Mouse (Mus musculus) kidney, embryonic 16.5 days (tissue): ENCODE measurements around the gene Lgr4. TPM values are rescaled to one million over a fixed set of nuclear protein-coding genes. Genes with fewer than 3 reads are reported as not detected.

Source experiments
- ATAC-seq: fragments of 200-750 bp; cut with Nextera tagmentation; 2 replicates; pipeline ENCODE4 v1.8.0; 2017; ENCODE audit warnings: moderate TSS enrichment; ENCODE audit not compliant: low FRiP score, low TSS enrichment
- H3K27ac ChIP-seq: fragments of 300-500 bp; sonication (generic); 2 replicates; pipeline ENCODE4 v1.5.1; 2014; ENCODE audit warnings: low read length
- H3K27me3 ChIP-seq: fragments of 300-500 bp; sonication (generic); 2 replicates; pipeline ENCODE4 v1.6.1; 2014; ENCODE audit warnings: low read length, control low read depth, mixed read lengths; ENCODE audit not compliant: insufficient read depth
- H3K36me3 ChIP-seq: fragments of 300-500 bp; sonication (generic); 2 replicates; pipeline ENCODE4 v1.6.1; 2014; ENCODE audit warnings: low read length, control low read depth, mixed read lengths; ENCODE audit not compliant: insufficient read depth
- H3K4me1 ChIP-seq: fragments of 300-500 bp; sonication (generic); 2 replicates; pipeline ENCODE4 v1.6.1; 2014; ENCODE audit warnings: low read length, control low read depth, mixed read lengths; ENCODE audit not compliant: insufficient read depth
- H3K4me2 ChIP-seq: fragments of 300-500 bp; sonication (generic); replicated peaks from 2 replicates; pipeline ENCODE4 v1.6.1; 2014; ENCODE audit warnings: low read depth, low read length
- H3K4me3 ChIP-seq: fragments of 300-500 bp; sonication (generic); 2 replicates; pipeline ENCODE4 v1.5.1; 2014; ENCODE audit warnings: mild to moderate bottlenecking, low read length
- H3K9ac ChIP-seq: fragments of 300-500 bp; sonication (generic); replicated peaks from 2 replicates; pipeline ENCODE4 v1.6.1; 2014; ENCODE audit warnings: low read length
- H3K9me3 ChIP-seq: fragments of 300-500 bp; sonication (generic); 2 replicates; pipeline ENCODE4 v1.6.1; 2016; ENCODE audit warnings: low read length, control low read depth
- WGBS: fragments of 180-500 bp; shearing (Covaris S2); extraction: QIAGEN DNeasy Blood & Tissue Kit; methylation state at CpG from one replicate; pipeline ENCODE4 v1.1.7; 2014; 5-methylcytosine and 5-hydroxymethylcytosine counted together
- polyA plus RNA-seq: library from polyadenylated mRNA; unstranded; fragments of >200 nt; fragmentation: Nextera tagmentation; extraction: Ambion mirVana; gene quantifications from 2 replicates; pipeline ENCODE4 v1.2.1, GENCODE M21; 2015

Lgr4 gene
- polyA plus RNA-seq, 1 experiment from 2014 or later: 23.9 TPM

DNA sequence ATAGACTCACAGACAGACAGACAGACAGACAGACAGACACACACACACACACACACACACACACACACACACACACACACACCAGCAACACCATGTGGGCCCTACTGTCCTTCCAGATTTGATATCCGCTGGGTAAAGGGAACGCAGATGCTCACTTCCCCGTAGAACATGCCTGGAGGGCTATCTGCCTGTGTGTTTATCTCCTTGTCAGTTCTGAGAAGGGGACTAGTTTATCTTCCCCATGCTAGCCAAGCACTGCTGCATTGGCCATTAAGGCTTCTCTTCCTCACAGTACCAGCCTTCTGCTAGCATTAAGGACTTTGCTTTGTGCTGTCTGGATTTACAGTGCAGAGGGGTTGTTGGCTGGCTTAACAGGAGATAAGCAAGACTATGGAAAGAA is 11.8 kb downstream of the Lgr4 start:
- peaks cover 35% of the 10 kb centered on the region for H3K4me1 ChIP-seq
- no peak overlapping the region for H3K4me2 ChIP-seq
- H3K4me3 ChIP-seq: no peak overlapping the region
- no peak overlapping the region for H3K9ac ChIP-seq
- H3K27ac ChIP-seq: no peak overlapping the region
- no peaks in the 10 kb centered on the region for H3K27me3 ChIP-seq
- H3K9me3 ChIP-seq: no peaks in the 10 kb centered on the region
- WGBS: 88% methylated on average over 3 of the region's 3 CpGs
- peaks cover 6% of the 10 kb centered on the region for H3K36me3 ChIP-seq
- no peak for ATAC-seq

DNA sequence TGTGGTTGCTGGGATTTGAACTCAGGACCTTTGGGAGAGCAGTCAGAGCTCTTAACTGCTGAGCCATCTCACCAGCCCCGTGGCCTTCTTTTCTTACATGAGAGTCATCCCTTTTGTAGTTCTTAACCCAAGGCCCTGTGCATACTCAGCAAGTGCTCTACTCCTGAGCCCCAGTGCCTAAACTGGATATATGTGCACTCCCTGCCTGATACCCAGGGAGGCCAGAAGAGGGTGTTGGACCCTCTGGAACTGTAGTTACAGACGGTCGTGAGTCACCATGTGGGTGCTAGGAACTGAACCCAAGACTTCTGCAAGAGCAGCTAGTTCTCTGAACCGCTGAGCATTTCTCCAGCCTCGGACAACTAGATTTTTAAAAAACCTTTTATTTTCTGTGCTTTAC is 12.9 kb downstream of the Lgr4 start:
- Histone ChIP-seq H3K4me2 (no peak overlapping the region), H3K27me3 (no peaks in the 10 kb centered on the region), H3K36me3 (peaks cover 6% of the 10 kb centered on the region), H3K27ac (no peak overlapping the region), H3K4me3 (no peak overlapping the region), H3K4me1 (peaks cover 41% of the 10 kb centered on the region), H3K9me3 (no peaks in the 10 kb centered on the region), H3K9ac (no peak overlapping the region)
- no peak for ATAC-seq
- WGBS: 94% methylated on average over 5 of the region's 5 CpGs

DNA sequence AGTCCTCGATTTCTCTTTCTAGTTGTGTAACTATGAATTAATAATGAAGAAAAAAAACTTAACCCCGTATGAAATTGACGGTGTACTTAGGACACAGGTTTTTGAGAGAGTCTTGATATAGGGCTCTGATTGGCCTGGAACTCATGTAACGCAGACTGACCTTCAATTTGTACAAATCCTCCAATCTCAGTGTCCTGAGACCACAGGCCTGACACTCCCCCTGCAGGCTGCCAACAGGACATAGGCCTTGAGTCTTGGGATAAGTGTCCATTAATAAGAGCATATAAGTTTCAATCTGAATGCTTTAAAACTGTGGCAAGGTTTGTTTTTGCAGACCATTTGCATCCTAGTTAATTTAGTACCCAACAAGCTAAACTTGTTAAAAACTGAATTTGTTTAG is 13.3 kb downstream of the Lgr4 start:
- H3K4me2 ChIP-seq: no peak overlapping the region
- WGBS: 91% methylated on average over 4 of the region's 4 CpGs
- H3K9ac ChIP-seq: no peak overlapping the region
- no peaks in the 10 kb centered on the region for H3K27me3 ChIP-seq
- peaks cover 3% of the 10 kb centered on the region for H3K36me3 ChIP-seq
- no peak overlapping the region for H3K27ac ChIP-seq
- H3K4me1 ChIP-seq: peaks cover 41% of the 10 kb centered on the region
- no peak for ATAC-seq
- H3K4me3 ChIP-seq: no peak overlapping the region
- H3K9me3 ChIP-seq: no peaks in the 10 kb centered on the region

DNA sequence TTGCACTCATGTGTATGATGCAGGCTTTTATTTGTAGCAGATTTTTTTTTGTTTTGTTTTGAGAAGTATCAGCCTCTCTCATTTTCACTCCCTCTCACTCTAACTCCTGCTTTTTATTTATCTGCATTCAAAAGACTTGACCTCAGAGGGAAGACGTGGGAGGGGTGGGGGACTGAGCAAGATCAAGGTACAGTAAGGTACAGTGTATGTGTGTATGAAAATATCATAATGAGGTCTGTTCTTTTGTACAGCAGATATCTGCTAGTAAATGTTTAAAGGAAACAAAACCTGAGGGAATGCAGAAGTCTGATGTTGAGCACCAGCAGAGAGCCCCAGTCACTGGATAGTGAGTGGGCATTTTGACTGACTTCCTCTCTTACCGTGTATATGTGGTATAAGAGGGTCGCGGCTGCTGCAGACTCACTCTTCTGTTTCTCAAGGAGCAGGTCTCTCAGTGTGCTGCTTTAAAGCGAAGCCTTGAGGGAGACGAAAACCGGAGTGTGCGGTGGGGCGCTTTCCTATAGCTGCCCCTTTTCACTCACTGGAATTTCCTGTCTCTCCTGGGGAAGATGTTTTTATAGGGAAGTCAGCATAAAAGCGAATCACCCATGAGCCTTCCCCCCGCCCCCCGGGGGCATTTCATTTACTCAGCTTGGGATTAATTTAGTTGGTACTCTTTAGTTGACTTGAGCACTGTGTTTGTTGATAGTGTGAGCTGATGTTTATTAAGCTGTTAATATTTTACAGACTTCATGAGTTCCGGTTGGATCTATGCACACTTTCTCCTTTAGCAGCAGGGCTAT is 14.7 kb downstream of the Lgr4 start:
- ATAC-seq: peak; percentile 66
- Histone ChIP-seq H3K4me1 (peaks cover 50% of the 10 kb centered on the region), H3K4me2 (peak overlapping the region; percentile 52), H3K9me3 (no peaks in the 10 kb centered on the region), H3K27me3 (no peaks in the 10 kb centered on the region), H3K9ac (peak overlapping the region; percentile 26), H3K27ac (peak overlapping the region; percentile 87), H3K4me3 (peak overlapping the region; percentile 14), H3K36me3 (no peaks in the 10 kb centered on the region; the same call in 1 of the 2 replicates)
- WGBS: 6% methylated on average over 13 of the region's 13 CpGs

DNA sequence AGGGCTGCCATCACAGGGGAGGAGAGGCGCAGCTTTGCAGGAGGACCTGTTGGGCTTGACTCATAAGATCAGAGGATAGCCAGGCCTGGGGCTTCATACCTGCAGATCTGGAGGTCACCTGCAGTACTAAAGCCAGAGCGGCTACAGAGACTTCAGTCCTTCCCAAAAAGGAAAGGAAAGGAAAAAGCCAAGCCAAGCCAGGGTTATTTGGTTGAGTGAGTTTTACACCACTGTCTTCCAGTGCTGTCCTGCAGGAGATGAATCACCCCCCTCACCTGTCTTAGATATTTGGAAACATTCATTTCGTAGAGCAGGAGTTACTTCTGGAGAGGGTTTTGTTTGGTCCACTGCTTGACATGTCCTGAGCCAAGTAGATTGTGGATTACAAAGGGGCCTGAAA is 15.7 kb downstream of the Lgr4 start:
- no peaks in the 10 kb centered on the region; the same call in 1 of the 2 replicates for H3K36me3 ChIP-seq
- no peaks in the 10 kb centered on the region for H3K27me3 ChIP-seq
- no peaks in the 10 kb centered on the region for H3K9me3 ChIP-seq
- peak overlapping the region; percentile 87 for H3K27ac ChIP-seq
- 52% methylated on average over 3 of the region's 3 CpGs for WGBS
- H3K9ac ChIP-seq: 0 out of 2 replicates have a peak overlapping the region, but pooled peaks have one; percentile 31
- ATAC-seq: no peak
- peaks cover 50% of the 10 kb centered on the region for H3K4me1 ChIP-seq
- peak overlapping the region; percentile 52 for H3K4me2 ChIP-seq
- no peak overlapping the region for H3K4me3 ChIP-seq

DNA sequence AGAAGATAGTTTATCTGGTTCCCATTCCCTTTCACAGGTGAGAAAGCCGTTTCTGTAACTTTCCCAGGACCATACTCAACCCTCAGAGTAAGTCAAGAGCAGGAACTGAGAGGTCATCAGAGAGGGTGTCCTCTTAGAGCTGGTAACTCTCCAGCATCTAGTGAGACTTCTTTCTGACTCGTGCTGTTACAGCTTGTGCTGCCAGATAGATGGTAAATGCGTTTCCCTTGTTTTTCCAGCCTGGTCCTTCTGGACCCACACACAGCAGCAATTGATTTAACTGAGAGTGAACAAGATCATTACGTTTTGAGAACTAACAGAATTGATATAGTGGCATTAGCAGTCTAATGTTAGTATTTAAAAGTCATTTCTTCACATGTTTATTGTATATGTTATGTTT is 16.6 kb downstream of the Lgr4 start:
- Histone ChIP-seq H3K4me2 (no peak overlapping the region), H3K36me3 (no peaks in the 10 kb centered on the region; the same call in 1 of the 2 replicates)
- ATAC-seq: no peak

GRCm38 (mm10) chr2:109935194-109935593 is 17.7 kb downstream of the Lgr4 start:
- 93% methylated on average over 3 of the region's 3 CpGs for WGBS
- no peak for ATAC-seq
- Histone ChIP-seq H3K9me3 (no peaks in the 10 kb centered on the region), H3K4me3 (no peak overlapping the region), H3K4me1 (peaks cover 50% of the 10 kb centered on the region), H3K9ac (no peak overlapping the region), H3K36me3 (no peaks in the 10 kb centered on the region; the same call in 1 of the 2 replicates), H3K27me3 (no peaks in the 10 kb centered on the region), H3K4me2 (no peak overlapping the region), H3K27ac (no peak overlapping the region)

More for the DNA sequence above, 16.6 kb downstream of the Lgr4 start:
- Histone ChIP-seq H3K27ac (no peak overlapping the region), H3K27me3 (no peaks in the 10 kb centered on the region), H3K4me3 (no peak overlapping the region), H3K9me3 (no peaks in the 10 kb centered on the region), H3K4me1 (peaks cover 50% of the 10 kb centered on the region), H3K9ac (no peak overlapping the region)
- WGBS: 50% methylated on average over 4 of the region's 4 CpGs

- no peaks in the 10 kb centered on the region; the same call in 1 of the 2 replicates for H3K36me3 ChIP-seq
- H3K27me3 ChIP-seq: no peaks in the 10 kb centered on the region
- H3K4me1 ChIP-seq: peaks cover 50% of the 10 kb centered on the region
- 0 out of 2 replicates have a peak, but pooled peaks have one; percentile 56 for ATAC-seq
- no peak overlapping the region; the same call in 1 of the 2 replicates for H3K27ac ChIP-seq
- H3K9me3 ChIP-seq: no peaks in the 10 kb centered on the region
- H3K9ac ChIP-seq: no peak overlapping the region
- H3K4me2 ChIP-seq: no peak overlapping the region
- no peak overlapping the region for H3K4me3 ChIP-seq
- WGBS: 55% methylated on average over 11 of the region's 11 CpGs
These were observed 18.4 kb downstream of the Lgr4 start for GRCm38 (mm10) chr2:109935754-109936409.

GRCm38 (mm10) chr2:109936410-109936755 is 18.9 kb downstream of the Lgr4 start:
- WGBS: 27% methylated on average over 2 of the region's 2 CpGs
- Histone ChIP-seq H3K4me2 (no peak overlapping the region), H3K27ac (peak overlapping the region; percentile 3; the same call in 1 of the 2 replicates), H3K9me3 (no peaks in the 10 kb centered on the region), H3K4me1 (peaks cover 46% of the 10 kb centered on the region), H3K9ac (no peak overlapping the region), H3K4me3 (no peak overlapping the region), H3K36me3 (no peaks in the 10 kb centered on the region; the same call in 1 of the 2 replicates), H3K27me3 (no peaks in the 10 kb centered on the region)
- ATAC-seq: no peak
